Mouse (Mus musculus): Measurements from ENCODE around the gene Zfp235. TPM values are rescaled to one million over a fixed set of nuclear protein-coding genes. Genes with fewer than 3 reads are reported as not detected.
A peak's percentile ranks its signal among the peaks of the same experiment; 100 is the strongest.

The Zfp235 gene
- polyA plus RNA-seq, 1 experiment from 2014 or later = 1.7 TPM

DNA sequence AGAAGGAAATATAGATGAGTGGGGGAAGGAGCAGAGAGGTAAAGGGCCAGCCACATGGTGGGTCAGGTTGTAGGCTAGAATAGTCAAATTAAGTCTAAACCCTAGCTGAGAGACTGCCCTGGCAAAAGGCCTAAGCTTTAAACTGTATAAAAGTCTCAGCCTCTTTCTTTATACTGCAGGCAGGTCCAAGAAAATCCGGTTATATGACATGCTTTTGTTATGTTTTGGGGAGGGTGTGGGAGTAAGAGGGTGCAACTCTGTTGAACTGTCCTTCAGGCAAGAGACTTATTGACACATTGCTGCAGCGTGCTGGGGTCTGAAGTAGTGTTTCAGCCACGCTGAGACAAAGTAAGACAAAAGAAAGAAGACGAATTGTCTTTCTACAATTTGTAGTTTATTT is 38.2 kb downstream of the Zfp235 start:
- Histone ChIP-seq H3K79me2 (ENCODE audit: inconsistent target) (no peaks in the 10 kb centered on the region), H3K36me3 (ENCODE audit: inconsistent target) (no peaks in the 10 kb centered on the region), H3K27ac (no peak overlapping the region), H3K4me3 (ENCODE audit: inconsistent target) (no peak overlapping the region)
- WGBS (ENCODE audit: missing documents) = 71% methylated on average over 2 of the region's 4 CpGs

DNA sequence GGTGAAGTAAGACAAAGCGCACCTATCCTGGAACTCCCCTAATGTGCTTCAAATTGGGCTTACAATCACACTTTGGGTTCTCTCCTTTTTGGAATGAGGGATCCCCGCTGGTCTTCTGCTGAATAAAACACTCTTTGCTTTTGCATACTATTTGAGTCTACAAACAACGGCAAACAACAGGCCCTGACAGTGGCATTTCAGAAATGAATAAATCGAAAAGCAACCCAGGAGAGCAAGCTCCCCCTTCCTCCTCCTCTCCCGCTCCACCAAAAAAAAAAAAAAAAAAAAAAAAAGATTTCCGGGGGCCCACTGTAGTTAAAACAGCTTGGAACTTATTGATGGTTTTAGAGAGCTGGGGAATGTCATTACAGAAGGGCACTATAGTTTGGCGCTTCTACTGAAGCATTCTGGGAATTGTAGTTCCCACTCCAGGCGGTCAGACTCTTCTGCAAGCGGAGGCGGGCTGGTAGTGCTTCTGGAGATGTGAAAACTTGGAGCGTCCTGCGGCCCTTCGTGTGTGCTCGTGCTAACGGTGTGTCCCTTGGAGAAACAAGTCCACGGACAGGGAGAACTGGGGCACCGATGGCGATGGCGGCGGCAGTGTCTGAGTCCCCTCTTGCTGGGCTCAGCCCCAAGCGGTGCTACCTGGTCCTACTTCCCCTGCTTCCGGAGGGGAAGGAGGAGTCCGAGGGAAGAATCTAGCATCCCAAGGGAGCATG is 40.8 kb downstream of the Zfp235 start, which contains the start of gene Zfp114:
TSS of gene Zfp114 (plus strand) at position 443 of the 719 bp plus-strand sequence.
- no peaks in the 10 kb centered on the region for H3K36me3 ChIP-seq (ENCODE audit: inconsistent target)
- H3K79me2 ChIP-seq (ENCODE audit: inconsistent target) = no peaks in the 10 kb centered on the region
- WGBS (ENCODE audit: missing documents) = 16% methylated on average over 21 of the region's 23 CpGs
- no peak within 1 kb of the TSS for H3K27ac ChIP-seq
- peak within 1 kb of the TSS; percentile 14 for H3K4me3 ChIP-seq (ENCODE audit: inconsistent target)

DNA sequence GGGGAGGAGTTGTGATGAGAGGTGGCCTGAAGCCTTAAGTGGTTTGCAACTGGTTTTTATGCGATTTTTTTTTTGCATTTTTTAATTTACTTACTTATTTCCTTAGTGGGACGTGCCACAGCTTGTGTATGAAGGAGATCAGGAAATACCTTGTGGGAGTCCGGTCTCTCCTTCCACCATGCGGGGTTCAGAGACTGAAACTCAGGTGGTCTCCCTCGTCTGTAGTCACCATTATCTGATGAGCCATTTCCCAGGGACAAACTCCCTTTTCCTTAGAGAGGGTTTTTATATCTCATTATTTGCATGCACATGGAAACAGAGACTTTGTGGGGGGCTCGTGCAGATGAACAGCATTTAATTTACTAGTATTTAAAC is 41.4 kb downstream of the Zfp235 start:
- H3K27ac ChIP-seq = no peak overlapping the region
- H3K79me2 ChIP-seq (ENCODE audit: inconsistent target) = no peaks in the 10 kb centered on the region
- H3K4me3 ChIP-seq (ENCODE audit: inconsistent target) = peak overlapping the region; percentile 14
- WGBS (ENCODE audit: missing documents) = 29% methylated on average over 6 of the region's 6 CpGs
- H3K36me3 ChIP-seq (ENCODE audit: inconsistent target) = no peaks in the 10 kb centered on the region

DNA sequence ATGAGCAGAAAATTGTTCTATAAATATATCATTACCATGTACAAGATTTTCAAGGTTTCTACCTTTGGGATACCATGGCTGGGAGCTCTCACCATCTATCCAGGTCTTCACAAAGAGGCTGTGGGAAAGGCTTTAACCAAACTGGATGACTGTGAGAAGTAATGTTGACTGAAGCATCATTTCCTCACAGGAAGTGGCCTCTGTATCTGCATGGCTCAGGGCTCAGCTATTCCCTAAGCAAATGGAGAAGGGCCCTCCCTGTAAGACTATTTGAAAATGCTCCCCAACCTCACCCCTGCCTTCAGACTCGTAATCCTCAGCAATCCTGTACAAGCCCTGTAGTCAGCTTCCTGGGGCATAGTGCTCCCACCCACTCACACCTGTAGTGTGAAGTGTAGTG is 53.6 kb downstream of the Zfp235 start:
- Histone ChIP-seq H3K36me3 (ENCODE audit: inconsistent target) (no peaks in the 10 kb centered on the region), H3K79me2 (ENCODE audit: inconsistent target) (no peaks in the 10 kb centered on the region), H3K27ac (no peak overlapping the region), H3K4me3 (ENCODE audit: inconsistent target) (no peak overlapping the region)
- 38% methylated on average over 1 of the region's 1 CpGs for WGBS (ENCODE audit: missing documents)

DNA sequence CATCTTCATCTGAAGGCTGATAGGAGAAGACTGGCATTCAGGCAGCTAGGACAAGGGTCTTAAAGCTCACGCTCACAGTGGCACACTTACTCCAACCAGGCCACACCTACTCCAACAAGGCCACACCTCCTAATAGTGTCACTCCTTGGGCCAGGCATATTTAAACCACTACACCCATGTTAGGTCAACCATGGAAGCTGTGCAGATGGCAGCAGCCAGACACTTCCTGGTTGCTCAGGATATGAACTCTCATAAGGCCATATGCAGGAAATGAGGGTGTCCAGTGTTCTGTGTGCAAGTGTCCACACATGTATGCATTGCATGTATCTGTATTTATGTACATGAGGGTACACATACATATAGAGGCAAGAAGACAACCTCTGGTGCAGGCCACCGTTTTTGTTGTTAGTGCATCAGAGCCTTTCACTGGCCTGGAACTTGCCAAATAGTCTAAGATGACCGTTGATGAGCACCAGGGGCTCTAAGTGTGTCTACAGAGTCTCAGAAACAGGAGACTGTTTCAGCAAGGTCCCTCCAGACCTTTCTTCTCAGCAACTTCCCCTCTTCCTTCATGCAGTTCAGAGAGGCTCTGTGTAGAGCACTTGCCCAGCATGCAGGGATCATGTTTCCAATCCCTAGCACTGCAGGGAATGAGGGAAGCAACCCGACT is 55.1 kb downstream of the Zfp235 start:
- Histone ChIP-seq H3K79me2 (ENCODE audit: inconsistent target) (no peaks in the 10 kb centered on the region), H3K4me3 (ENCODE audit: inconsistent target) (no peak overlapping the region), H3K36me3 (ENCODE audit: inconsistent target) (no peaks in the 10 kb centered on the region), H3K27ac (no peak overlapping the region)
- 39% methylated on average over 4 of the region's 4 CpGs for WGBS (ENCODE audit: missing documents)

DNA sequence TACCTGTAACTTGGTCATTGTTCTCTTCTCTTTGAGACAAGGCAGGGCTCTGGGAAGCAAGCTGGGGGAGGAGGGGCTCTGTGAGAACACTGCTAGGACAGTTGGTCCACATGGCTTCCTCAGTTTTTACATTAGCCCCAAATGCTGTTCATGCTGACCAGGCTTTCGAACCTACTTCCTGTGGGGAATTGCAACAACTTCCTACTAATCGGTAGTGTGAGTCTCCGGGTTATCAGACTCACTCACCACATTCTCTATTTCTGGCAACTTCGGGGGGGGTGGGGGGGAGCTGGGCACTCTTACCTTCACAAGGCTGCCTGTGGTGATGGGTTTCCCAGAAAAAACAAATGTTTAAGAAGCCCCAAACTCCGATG is 55.6 kb downstream of the Zfp235 start:
- Histone ChIP-seq H3K27ac (no peak overlapping the region), H3K36me3 (ENCODE audit: inconsistent target) (no peaks in the 10 kb centered on the region), H3K79me2 (ENCODE audit: inconsistent target) (no peaks in the 10 kb centered on the region), H3K4me3 (ENCODE audit: inconsistent target) (no peak overlapping the region)
- WGBS (ENCODE audit: missing documents) = 9% methylated on average over 5 of the region's 5 CpGs

DNA sequence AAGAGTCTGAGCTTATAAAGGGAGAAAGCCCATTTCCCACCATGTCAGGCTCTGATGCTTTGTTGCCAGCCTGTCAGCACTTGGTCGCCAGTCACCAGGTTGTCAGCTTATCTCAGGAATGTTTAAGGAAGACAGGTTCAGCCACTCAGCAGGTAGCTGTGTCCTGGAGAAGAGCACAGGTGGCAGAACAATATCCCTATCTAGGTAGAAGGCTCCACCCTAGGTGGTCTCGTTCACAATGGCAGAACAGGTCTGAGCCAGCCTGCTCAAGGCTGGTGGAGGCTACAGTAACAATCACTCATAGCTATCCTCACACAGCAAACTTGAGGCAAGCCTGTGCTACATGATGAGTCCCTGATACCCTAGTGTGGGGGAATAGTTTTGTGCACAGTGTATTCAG is 57.4 kb downstream of the Zfp235 start:
- Histone ChIP-seq H3K4me3 (ENCODE audit: inconsistent target) (no peak overlapping the region), H3K27ac (no peak overlapping the region), H3K36me3 (ENCODE audit: inconsistent target) (no peaks in the 10 kb centered on the region), H3K79me2 (ENCODE audit: inconsistent target) (no peaks in the 10 kb centered on the region)
- WGBS (ENCODE audit: missing documents) = 93% methylated on average over 2 of the region's 2 CpGs

Other genes with a start within 250 kb of the Zfp235 start
- gene Vmn1r178, start 242.2 kb upstream of the Zfp235 start, polyA plus RNA-seq (2018) = not detected in 3 replicates
- not detected in 3 replicates for gene Vmn1r179, start 207.2 kb upstream of the Zfp235 start, polyA plus RNA-seq (2018)
- gene Vmn1r180, start 183.5 kb upstream of the Zfp235 start, polyA plus RNA-seq (2018) = not detected in 3 replicates
- gene Vmn1r181, start 159.6 kb upstream of the Zfp235 start, polyA plus RNA-seq (2018) = not detected in 3 replicates
- gene V1rd19, start 132.5 kb upstream of the Zfp235 start, polyA plus RNA-seq (2018) = not detected in 3 replicates
- not detected in 3 replicates for gene Vmn1r183, start 80.9 kb upstream of the Zfp235 start, polyA plus RNA-seq (2018)
- 6.8 to 10.4 TPM (median 9.0 TPM) in 3 replicates for gene Zfp180, start 52.2 kb upstream of the Zfp235 start, polyA plus RNA-seq (2018)
- gene Zfp112, start 21.9 kb upstream of the Zfp235 start, polyA plus RNA-seq (2018) = 0.21 to 0.39 TPM (median 0.21 TPM) in 3 replicates
- 0.06 to 0.09 TPM in 2 of 3 replicates, not detected in the other for gene Zfp114, start 40.9 kb downstream of the Zfp235 start, polyA plus RNA-seq (2018)
- gene Zfp111, start 77.3 kb downstream of the Zfp235 start, polyA plus RNA-seq (2018) = 3.9 to 7.1 TPM (median 4.4 TPM) in 3 replicates
- gene Zfp109, start 103.4 kb downstream of the Zfp235 start, polyA plus RNA-seq (2018) = 0.92 to 1.6 TPM (median 1.1 TPM) in 3 replicates
- gene Zfp108, start 120.6 kb downstream of the Zfp235 start, polyA plus RNA-seq (2018) = 1.1 to 2.5 TPM (median 1.6 TPM) in 3 replicates
- 0.32 to 0.66 TPM (median 0.48 TPM) in 3 replicates for gene Zfp93, start 136.3 kb downstream of the Zfp235 start, polyA plus RNA-seq (2018)
- 5.6 to 8.2 TPM (median 7.2 TPM) in 3 replicates for gene Zfp61, start 167.1 kb downstream of the Zfp235 start, polyA plus RNA-seq (2018)
- 1.0 to 2.1 TPM (median 1.5 TPM) in 3 replicates for gene Zfp94, start 182.5 kb downstream of the Zfp235 start, polyA plus RNA-seq (2018)
- not detected in 3 replicates for gene Tescl, start 199.8 kb downstream of the Zfp235 start, polyA plus RNA-seq (2018)
- gene Lypd5, start 215.0 kb downstream of the Zfp235 start, polyA plus RNA-seq (2018) = not detected in 3 replicates
- gene Kcnn4, start 236.1 kb downstream of the Zfp235 start, polyA plus RNA-seq (2018) = 11.1 to 85.5 TPM (median 12.1 TPM) in 3 replicates

All from macrophage (primary cell).